Mouse (Mus musculus) hindbrain, embryonic 12.5 days (tissue): ENCODE data around the gene Banp. TPM values are rescaled to one million over a fixed set of nuclear protein-coding genes. Genes with fewer than 3 reads are reported as not detected.

ENCODE experiments used
- ATAC-seq: fragments of 200-750 bp; cut with Nextera tagmentation; 2 replicates; pipeline ENCODE4 v1.8.0; 2017; ENCODE audit warnings: moderate TSS enrichment; ENCODE audit not compliant: low FRiP score
- H3K27ac ChIP-seq: fragments of 300-500 bp; sonication (generic); 2 replicates; pipeline ENCODE4 v1.5.1; 2016; ENCODE audit warnings: mild to moderate bottlenecking
- H3K27me3 ChIP-seq: fragments of 300-500 bp; sonication (generic); 2 replicates; pipeline ENCODE4 v1.6.1; 2016; ENCODE audit warnings: mild to moderate bottlenecking
- H3K36me3 ChIP-seq: fragments of 300-500 bp; sonication (generic); 2 replicates; pipeline ENCODE4 v1.6.1; 2016; ENCODE audit warnings: mild to moderate bottlenecking
- H3K4me1 ChIP-seq: fragments of 300-500 bp; sonication (generic); 2 replicates; pipeline ENCODE4 v1.6.1; 2016
- H3K4me2 ChIP-seq: fragments of 300-500 bp; sonication (generic); replicated peaks from 2 replicates; pipeline ENCODE4 v1.6.1; 2016; ENCODE audit warnings: mild to moderate bottlenecking
- H3K4me3 ChIP-seq: fragments of 300-500 bp; sonication (generic); 2 replicates; pipeline ENCODE4 v1.5.1; 2016; ENCODE audit warnings: mild to moderate bottlenecking
- H3K9ac ChIP-seq: fragments of 300-500 bp; sonication (generic); 2 replicates; pipeline ENCODE4 v1.6.1; 2016; ENCODE audit warnings: mild to moderate bottlenecking, moderate library complexity
- H3K9me3 ChIP-seq: fragments of 300-500 bp; sonication (generic); replicated peaks from 2 replicates; pipeline ENCODE4 v1.6.1; 2016; ENCODE audit warnings: mild to moderate bottlenecking
- WGBS: fragments of 180-500 bp; shearing (Covaris S2); methylation state at CpG from one replicate; pipeline ENCODE4 v1.1.7; 2016; 5-methylcytosine and 5-hydroxymethylcytosine counted together
- polyA plus RNA-seq: library from polyadenylated mRNA; unstranded; fragments of >200 nt; fragmentation: Nextera tagmentation; extraction: Ambion mirVana; gene quantifications from 2 replicates; pipeline ENCODE4 v1.2.1, GENCODE M21; 2016

The Banp gene
- polyA plus RNA-seq, 1 experiment from 2014 or later = 57.3 TPM

DNA sequence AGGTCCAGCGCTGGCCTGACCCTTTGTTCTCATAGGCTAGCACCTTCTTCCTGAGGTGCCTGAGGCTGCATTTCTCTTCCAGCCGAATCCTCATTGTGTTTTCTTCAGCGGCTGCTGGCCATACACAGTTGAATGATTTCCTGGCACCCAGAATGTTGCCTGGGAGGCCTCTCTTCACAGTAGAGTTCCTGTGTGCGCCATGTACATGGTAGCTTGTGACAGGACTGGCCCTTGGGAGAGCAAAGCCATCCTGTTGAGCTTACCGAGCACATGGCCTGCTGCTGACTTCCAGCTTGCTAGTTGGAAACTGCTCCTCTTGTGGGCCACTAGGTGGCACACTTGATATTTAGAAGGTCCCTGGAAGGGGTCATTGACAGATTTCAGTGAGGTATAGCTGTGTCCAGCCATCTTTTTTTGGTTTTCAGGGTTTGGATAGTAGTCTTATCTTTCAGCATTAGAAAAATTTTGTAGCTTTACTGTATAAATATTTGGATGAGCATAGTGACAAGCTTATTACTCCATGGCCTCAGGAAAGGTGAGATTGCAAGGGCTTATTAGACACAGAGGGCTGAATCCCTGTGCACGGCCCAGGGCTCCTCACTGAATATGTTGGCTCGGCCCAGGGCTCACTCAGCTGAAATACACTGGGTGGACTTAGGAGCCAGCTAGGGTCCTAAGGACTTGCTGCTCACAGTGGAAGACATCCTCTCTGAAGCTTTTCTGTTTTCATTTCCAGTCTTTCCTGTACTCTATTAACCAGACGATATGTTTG, 28.5 kb downstream of the Banp start:
- Histone ChIP-seq H3K4me1 (no peaks in the 10 kb centered on the region), H3K36me3 (peaks cover 79% of the 10 kb centered on the region), H3K9me3 (no peaks in the 10 kb centered on the region), H3K27ac (0 out of 2 replicates have a peak overlapping the region, but pooled peaks have one; percentile 9), H3K27me3 (no peaks in the 10 kb centered on the region), H3K9ac (no peak overlapping the region), H3K4me2 (no peak overlapping the region), H3K4me3 (no peak overlapping the region)
- 68% methylated on average over 8 of the region's 8 CpGs for WGBS
- peak; percentile 72 for ATAC-seq

DNA sequence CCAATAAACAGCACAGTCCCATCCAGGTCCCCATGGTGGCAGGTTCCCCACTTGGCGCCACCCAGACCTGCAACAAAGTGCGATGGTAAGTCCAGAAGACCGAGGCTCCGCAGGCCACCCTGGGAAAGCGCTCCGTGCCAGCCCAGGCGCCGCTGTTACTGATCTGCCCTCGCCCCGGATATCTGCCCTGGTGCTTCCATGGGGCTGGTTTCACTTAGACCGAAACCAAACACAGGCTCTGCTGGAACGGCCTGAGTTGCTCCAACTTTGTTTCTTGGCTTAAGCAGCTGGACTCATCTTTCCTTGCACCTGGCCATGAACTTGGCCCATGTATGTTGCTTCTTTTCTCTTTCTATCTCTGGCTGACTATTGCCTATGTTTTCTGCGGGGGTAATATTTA, 29.1 kb downstream of the Banp start:
- H3K36me3 ChIP-seq = peaks cover 85% of the 10 kb centered on the region
- H3K4me1 ChIP-seq = no peaks in the 10 kb centered on the region
- H3K9ac ChIP-seq = no peak overlapping the region
- WGBS = 97% methylated on average over 13 of the region's 13 CpGs
- no peak overlapping the region for H3K27ac ChIP-seq
- no peak overlapping the region for H3K4me3 ChIP-seq
- no peaks in the 10 kb centered on the region for H3K27me3 ChIP-seq
- no peak for ATAC-seq
- H3K9me3 ChIP-seq = no peaks in the 10 kb centered on the region
- H3K4me2 ChIP-seq = no peak overlapping the region

DNA sequence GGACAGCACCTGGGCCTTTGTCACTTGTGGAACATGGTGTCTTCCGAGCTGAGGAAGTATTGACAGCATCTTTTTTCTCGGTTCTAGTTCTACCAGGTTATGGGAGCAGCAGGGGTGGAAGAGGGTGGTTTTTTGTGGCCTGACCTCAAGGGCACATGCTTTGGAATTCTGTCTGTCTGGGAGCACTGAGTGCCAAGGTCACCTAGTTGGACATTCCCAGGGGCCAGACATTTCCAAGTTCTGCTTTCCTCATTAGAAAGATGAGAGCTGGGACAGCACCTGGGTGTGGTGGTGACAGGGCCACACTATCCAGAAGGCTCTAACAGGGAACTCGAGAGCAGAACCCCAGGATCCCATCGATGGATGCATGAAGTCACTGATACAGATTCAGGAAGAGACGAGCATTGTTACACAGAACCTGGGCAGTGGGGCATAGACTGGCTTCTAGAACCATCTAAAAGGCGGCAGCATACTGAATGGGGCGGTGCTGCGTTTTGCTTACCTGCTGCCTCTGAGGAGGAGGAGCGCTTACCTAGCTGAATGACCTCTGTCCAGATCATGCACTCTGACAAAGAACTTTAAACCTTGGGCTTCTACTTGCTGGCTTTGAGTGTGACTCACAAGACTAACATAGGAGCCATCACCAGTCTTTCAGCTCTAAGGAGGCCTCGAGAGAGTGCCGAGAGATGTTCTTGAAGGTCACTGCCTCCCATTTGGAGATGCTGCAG, 31.4 kb downstream of the Banp start:
- no peak for ATAC-seq
- 92% methylated on average over 11 of the region's 11 CpGs for WGBS
- no peak overlapping the region for H3K4me3 ChIP-seq
- no peaks in the 10 kb centered on the region for H3K9me3 ChIP-seq
- no peaks in the 10 kb centered on the region for H3K4me1 ChIP-seq
- no peak overlapping the region for H3K9ac ChIP-seq
- H3K27ac ChIP-seq = no peak overlapping the region
- peaks cover 81% of the 10 kb centered on the region for H3K36me3 ChIP-seq
- H3K27me3 ChIP-seq = no peaks in the 10 kb centered on the region
- H3K4me2 ChIP-seq = no peak overlapping the region

DNA sequence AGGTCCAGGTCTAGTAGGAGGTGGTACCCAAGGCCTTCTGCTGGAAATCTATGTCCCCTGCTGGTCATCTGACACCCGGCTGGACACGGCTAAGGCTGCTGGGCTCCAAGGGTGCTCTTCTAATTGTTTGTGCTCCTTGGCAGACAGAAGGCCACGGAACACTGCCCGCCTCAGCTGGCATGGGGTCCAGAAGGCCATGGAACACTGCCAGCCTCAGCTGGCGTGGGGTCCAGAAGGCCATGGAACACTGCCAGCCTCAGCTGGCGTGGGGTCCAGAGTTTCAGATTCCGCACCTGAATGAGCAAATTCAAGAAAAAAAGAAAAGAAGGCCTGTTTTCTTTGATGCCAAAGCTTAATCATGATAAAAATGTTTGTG, 32.0 kb downstream of the Banp start:
- H3K36me3 ChIP-seq = peaks cover 80% of the 10 kb centered on the region
- no peak overlapping the region for H3K4me2 ChIP-seq
- H3K4me1 ChIP-seq = no peaks in the 10 kb centered on the region
- WGBS = 79% methylated on average over 7 of the region's 7 CpGs
- H3K9ac ChIP-seq = no peak overlapping the region
- no peak overlapping the region for H3K4me3 ChIP-seq
- ATAC-seq = no peak
- H3K27me3 ChIP-seq = no peaks in the 10 kb centered on the region
- H3K9me3 ChIP-seq = no peaks in the 10 kb centered on the region
- H3K27ac ChIP-seq = no peak overlapping the region

DNA sequence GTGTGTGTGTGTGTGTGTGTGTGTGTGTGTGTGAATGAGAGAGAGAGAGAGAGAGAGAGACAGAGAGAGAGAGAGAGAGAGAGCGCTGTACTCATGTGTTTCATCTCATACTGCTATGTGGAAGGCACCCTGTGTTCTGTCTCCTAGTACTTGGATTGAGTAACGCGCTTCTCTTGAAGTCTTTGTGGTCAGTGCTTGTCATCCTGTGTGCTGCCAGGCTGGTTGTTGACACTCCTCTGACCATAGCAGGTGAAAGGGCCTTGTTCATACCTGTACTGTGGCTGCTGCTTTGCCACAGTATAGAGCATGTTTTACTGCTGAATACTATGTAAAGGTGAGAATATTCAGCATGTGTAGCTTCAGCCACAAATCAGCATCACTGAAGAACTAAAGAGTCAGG, 36.1 kb downstream of the Banp start:
- Histone ChIP-seq H3K27ac (no peak overlapping the region), H3K4me2 (no peak overlapping the region), H3K27me3 (no peaks in the 10 kb centered on the region), H3K9ac (no peak overlapping the region), H3K36me3 (peaks cover 83% of the 10 kb centered on the region), H3K4me3 (no peak overlapping the region), H3K9me3 (no peaks in the 10 kb centered on the region), H3K4me1 (no peaks in the 10 kb centered on the region)
- no peak for ATAC-seq
- WGBS = 97% methylated on average over 3 of the region's 3 CpGs

DNA sequence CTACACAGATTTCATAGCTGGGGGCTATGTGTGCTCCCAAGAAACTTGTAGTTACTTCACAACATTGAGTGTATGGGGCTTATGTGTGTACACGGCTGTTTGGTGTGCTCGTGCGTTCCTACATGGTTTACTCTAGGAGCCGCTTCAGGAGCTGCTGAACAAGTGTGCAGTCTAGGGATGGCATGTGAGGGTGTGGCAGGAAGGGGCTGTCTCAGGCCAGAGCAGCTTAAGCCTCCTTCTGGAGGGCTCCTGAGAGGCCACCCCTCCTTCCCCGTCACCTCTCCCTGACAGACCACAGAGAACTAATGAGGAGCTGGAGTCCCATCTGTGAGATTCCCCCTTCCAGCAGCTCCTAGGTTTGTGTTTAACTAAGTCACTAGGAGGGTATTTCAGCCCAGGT, 38.3 kb downstream of the Banp start:
- Histone ChIP-seq H3K36me3 (peaks cover 84% of the 10 kb centered on the region), H3K4me1 (no peaks in the 10 kb centered on the region)
- WGBS = 89% methylated on average over 5 of the region's 5 CpGs

DNA sequence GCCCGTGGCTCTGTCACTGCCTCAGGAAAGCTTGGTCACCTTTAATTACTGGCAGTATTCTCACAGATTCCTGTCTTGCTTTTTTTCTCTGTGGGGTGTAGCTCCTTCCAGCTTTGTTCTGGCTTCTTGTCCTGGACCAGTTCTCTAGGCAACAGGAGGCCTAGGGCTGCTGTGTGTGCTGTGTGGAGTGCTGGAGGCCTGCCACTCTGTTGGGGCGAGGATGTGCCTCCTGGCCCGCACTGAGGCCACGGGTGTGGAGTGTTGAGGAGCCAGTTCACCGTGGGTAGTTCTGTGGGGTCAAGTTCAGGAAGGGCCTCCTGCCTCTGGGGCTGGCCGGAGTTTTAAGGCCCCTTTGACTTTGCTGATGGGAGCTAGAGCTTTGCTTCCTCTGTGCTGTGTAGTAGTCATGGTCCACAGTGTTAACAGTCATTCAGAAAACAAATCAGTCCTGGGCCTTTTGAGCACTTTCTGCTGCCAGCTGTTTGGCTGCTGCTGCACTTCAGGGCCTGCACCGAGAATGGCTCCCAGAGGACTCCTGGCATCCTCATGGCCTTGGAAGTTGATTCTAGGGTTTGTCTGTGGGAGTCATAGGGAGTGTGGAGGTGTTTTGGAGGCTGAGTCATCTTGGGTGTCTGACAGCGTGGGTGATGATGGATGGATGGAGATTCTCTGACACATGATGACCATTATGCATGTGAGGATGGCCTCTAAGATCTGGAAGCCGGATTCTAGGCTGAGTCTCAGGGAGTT, 41.1 kb downstream of the Banp start:
- ATAC-seq = no peak
- Histone ChIP-seq H3K4me3 (no peak overlapping the region), H3K36me3 (peaks cover 79% of the 10 kb centered on the region), H3K27me3 (no peaks in the 10 kb centered on the region), H3K9ac (no peak overlapping the region), H3K9me3 (no peaks in the 10 kb centered on the region), H3K4me1 (no peaks in the 10 kb centered on the region), H3K27ac (no peak overlapping the region), H3K4me2 (no peak overlapping the region)
- 86% methylated on average over 9 of the region's 9 CpGs for WGBS

More for the DNA sequence above, 38.3 kb downstream of the Banp start:
- H3K9ac ChIP-seq = no peak overlapping the region
- ATAC-seq = no peak
- H3K27me3 ChIP-seq = no peaks in the 10 kb centered on the region
- H3K4me2 ChIP-seq = no peak overlapping the region
- no peak overlapping the region for H3K27ac ChIP-seq
- no peak overlapping the region for H3K4me3 ChIP-seq
- no peaks in the 10 kb centered on the region for H3K9me3 ChIP-seq

DNA sequence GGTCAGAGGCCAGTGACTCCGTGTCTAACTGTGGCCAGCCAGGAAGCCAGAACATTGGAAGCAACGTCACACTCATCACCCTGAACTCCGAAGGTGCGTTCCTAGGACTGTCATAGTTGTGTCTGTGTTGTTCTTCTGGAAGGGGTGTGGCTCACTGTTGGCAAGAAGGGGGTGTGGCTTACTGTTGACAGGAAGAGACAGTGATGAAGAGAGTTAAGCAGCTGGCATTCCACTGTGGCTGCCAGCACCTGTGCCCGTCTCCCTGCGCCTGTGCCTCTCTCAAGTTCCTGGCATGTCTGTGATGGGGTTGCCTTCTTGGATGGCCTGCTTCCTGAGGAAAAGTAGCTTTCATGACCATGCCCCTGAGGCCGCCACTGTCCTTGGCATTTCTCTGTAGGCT, 42.1 kb downstream of the Banp start:
- no peaks in the 10 kb centered on the region for H3K27me3 ChIP-seq
- WGBS = 95% methylated on average over 7 of the region's 7 CpGs
- no peaks in the 10 kb centered on the region for H3K4me1 ChIP-seq
- H3K4me2 ChIP-seq = no peak overlapping the region
- H3K27ac ChIP-seq = no peak overlapping the region
- ATAC-seq = no peak
- H3K36me3 ChIP-seq = peaks cover 71% of the 10 kb centered on the region
- no peak overlapping the region for H3K9ac ChIP-seq
- H3K4me3 ChIP-seq = no peak overlapping the region
- H3K9me3 ChIP-seq = no peaks in the 10 kb centered on the region

DNA sequence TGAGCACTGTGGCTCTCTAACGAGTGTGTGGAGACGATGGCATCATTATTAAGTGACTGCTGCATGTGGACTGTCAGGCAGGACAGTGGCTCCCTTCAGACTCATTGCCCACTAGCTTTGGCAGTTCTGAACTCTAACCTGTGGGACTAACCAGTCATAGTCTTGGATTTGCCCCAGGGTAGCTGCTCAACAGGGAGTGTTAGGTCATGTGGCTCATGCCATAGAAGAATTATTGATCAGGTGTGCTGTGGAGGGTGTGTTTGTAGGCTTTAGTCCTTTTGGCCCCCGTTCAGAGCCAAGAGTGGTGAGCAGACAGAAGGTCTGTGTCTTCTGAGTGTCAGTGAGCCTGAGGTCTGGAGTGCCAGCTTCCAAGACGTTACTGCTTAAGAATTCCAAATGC, 43.4 kb downstream of the Banp start:
- H3K36me3 ChIP-seq = peaks cover 74% of the 10 kb centered on the region
- H3K4me2 ChIP-seq = no peak overlapping the region
- ATAC-seq = no peak
- H3K9me3 ChIP-seq = no peaks in the 10 kb centered on the region
- no peak overlapping the region for H3K27ac ChIP-seq
- WGBS = 86% methylated on average over 4 of the region's 4 CpGs
- H3K27me3 ChIP-seq = no peaks in the 10 kb centered on the region
- H3K4me3 ChIP-seq = no peak overlapping the region
- no peaks in the 10 kb centered on the region for H3K4me1 ChIP-seq
- no peak overlapping the region for H3K9ac ChIP-seq

DNA sequence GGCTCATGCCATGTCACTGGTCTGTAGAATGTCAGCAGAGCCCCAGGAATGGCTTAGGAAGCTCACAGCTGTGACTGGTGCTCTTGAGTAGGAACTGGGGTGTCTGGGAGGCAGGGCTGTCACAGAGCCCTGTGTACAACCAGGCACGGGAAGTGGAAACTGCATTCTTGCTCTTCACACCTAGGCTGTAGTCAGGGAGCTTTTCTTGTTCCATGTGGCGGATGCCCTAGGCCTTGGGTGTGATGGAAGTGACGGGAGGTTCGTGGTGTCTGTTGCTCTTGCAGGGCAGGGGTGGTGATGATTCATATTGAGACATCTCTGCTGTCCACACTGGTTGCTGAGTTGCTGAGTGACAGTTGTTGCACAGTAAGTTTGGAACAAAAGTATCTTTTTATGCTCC, 45.6 kb downstream of the Banp start:
- H3K27me3 ChIP-seq = no peaks in the 10 kb centered on the region
- H3K9ac ChIP-seq = no peak overlapping the region
- no peaks in the 10 kb centered on the region for H3K9me3 ChIP-seq
- H3K4me3 ChIP-seq = no peak overlapping the region
- no peak overlapping the region for H3K27ac ChIP-seq
- WGBS = 83% methylated on average over 4 of the region's 4 CpGs
- H3K4me2 ChIP-seq = no peak overlapping the region
- no peak for ATAC-seq
- H3K36me3 ChIP-seq = peaks cover 73% of the 10 kb centered on the region
- H3K4me1 ChIP-seq = no peaks in the 10 kb centered on the region

DNA sequence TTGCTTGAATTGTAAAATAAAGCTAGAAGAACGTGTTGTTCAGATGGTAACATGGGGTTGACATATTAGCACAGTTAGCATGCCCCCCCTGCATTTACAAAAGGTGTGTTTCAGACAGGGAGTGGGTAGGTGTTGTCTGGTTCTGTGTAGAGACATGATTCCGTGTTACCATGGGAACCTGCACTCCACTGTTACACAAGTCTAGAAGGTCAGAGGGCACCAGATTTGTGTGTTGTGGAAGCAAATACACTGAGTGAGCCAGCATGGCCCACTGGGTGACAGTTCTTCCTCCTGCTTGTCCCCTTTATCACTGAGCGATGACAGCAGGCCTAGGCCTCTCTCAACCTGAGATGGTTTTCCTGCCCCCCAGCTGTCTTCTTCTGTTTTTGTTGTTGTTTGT, 46.3 kb downstream of the Banp start:
- 89% methylated on average over 3 of the region's 3 CpGs for WGBS
- no peak for ATAC-seq
- H3K36me3 ChIP-seq = peaks cover 69% of the 10 kb centered on the region

DNA sequence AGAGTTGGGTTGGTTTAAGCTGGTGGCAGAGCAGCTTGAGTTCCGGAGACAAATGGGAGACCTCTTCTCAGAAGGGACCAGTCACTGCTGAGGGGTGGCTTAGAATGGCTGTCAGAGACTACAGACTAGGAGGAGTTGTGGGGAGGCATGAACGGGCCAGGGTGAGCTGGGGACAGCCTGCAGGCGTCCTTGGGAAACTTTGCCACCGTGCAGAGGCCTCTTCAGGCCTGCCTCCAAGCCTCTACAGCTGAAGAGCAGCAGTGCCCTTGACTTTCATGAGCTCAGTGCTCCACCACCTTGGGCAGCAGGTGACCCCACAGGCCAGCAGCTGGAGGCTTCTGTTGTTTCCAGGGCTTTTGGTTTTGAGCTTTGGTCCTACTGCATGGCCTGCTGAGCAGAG, 49.1 kb downstream of the Banp start:
- Histone ChIP-seq H3K9me3 (no peaks in the 10 kb centered on the region), H3K9ac (no peak overlapping the region), H3K4me1 (no peaks in the 10 kb centered on the region), H3K4me2 (no peak overlapping the region), H3K4me3 (no peak overlapping the region), H3K36me3 (peaks cover 70% of the 10 kb centered on the region), H3K27me3 (no peaks in the 10 kb centered on the region), H3K27ac (no peak overlapping the region)
- WGBS = 90% methylated on average over 4 of the region's 4 CpGs
- no peak for ATAC-seq

More for the DNA sequence above, 46.3 kb downstream of the Banp start:
- no peak overlapping the region for H3K4me3 ChIP-seq
- no peak overlapping the region for H3K4me2 ChIP-seq
- no peak overlapping the region for H3K9ac ChIP-seq
- no peak overlapping the region for H3K27ac ChIP-seq
- no peaks in the 10 kb centered on the region for H3K9me3 ChIP-seq
- no peaks in the 10 kb centered on the region for H3K27me3 ChIP-seq
- H3K4me1 ChIP-seq = no peaks in the 10 kb centered on the region
